Mouse (Mus musculus) testis, postnatal 14 days (tissue): Measurements from ENCODE around the gene Cask.

ENCODE experiments used
- DNase-seq: peaks from one replicate; pipeline ENCODE4 v3.0.0; 2021; ENCODE audit warnings: low spot score

Gene Cask

DNA sequence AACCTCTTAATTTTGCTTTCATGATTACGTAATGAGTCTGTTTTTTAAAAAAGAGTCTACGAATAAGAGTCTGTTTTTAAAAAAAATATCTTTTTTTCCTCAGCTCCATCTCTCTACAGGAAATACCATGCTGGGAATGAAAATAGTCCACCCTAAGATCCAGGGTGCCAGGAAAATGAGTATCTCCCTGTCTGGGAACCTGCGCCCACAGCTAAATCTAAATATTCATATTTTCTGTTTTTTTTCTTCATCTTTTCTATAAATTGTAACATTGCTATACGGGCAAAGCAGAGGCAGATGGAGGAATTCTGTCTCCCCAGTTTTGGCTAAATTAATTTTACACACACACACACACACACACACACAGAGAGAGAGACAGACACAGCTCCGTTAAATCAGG is 337.3 kb downstream of the Cask start:
- no peak for DNase-seq

DNA sequence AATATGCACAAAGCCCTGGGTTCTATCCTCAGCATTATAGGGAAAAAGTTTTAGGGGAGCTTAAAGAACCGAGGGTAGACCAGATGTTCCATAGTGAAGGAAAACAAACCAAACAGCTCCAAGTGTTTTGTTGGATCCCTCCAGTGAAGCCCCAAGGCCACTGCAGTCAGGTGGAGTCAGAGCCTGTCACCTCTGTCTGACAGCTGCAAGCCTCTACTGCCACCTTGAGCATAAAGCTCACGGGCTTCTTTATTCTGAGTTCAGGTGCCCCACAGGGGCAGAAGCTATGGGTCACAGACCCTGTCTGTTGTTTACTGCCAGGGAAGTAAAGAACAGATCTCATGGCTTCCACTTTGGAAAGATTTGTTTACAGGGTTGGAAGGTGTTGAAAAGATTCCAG is 338.0 kb downstream of the Cask start:
- no peak for DNase-seq

DNA sequence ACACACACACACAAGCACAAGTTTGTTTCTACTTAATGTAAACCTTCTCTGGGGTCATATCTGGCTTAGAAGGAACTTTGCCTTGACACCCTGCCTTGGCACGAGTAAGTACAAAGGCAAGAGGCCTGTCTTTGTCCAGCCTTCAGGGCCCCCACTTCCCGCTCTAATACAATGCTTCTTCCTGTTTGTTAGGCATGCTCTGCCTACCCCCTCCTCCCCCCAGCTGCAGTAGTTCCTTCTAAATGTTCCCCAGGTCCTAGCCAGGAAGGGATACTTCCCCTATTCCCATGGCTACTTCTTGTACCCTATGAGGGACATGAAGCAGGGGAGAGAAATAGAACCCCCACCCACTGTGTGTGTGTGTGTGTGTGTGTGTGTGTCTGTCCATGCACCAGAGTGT is 344.8 kb downstream of the Cask start:
- DNase-seq, result no peak

DNA sequence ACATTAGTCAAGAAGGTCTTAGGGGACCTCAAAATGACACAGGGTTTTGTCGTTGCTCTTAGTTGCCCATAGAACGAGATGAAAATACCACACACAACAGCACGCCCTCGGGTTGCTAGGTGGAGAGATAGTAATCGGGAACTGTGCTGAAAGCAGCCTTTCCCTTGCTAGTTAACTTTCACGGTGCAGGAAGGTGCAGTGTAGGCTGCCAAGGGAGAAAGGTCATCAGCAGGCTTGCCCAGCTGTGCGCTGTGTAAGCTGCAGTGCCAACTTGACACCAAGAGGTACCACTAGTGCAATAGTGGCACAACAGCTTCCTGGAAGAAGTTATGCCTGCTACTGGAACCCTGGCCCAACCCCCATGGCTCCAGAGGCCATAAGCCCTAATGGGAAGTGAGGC is 346.8 kb downstream of the Cask start:
- DNase-seq, result no peak

DNA sequence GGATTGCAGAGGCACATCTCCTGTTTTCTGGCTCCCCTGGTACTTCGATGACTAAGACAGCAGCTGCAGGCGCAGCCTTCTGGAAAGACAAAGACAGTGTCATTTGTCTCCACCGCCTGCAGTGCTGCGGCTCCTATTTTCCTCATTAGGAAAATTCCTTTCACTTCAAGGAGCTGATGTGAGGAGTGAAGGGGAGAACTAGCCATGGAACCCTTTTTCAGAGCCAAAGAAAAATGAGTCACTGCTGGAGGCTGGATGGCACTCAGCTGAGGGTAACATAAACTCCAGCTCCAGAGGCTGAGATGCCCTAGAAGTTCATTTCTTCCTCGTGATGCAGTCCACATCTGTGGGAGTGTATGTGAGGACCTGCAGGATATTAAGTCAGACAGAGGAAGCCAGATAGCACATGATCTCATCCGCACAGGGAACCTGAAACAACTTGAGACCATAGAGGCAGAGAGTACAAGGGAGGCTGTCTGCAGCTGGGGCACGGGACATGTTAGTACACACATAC is 348.2 kb downstream of the Cask start:
- no peak for DNase-seq

DNA sequence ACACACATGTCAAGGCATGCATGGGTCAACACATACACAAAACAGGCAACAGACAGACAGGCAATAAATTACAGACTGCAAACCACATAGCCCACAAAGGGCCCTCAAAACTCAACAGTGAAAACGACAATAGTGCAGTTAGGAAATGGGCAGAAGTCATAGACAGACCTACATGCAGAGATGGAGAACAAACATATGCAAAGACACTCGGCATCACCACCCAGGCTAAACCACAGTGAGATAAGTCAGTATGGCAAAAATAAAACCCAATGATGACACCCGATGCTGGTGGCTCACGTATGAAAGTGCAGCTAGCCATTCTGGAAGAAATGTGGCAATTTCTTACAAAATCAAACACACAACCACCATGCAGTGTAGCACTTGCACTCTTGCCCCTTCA is 350.9 kb downstream of the Cask start:
- DNase-seq, result no peak

DNA sequence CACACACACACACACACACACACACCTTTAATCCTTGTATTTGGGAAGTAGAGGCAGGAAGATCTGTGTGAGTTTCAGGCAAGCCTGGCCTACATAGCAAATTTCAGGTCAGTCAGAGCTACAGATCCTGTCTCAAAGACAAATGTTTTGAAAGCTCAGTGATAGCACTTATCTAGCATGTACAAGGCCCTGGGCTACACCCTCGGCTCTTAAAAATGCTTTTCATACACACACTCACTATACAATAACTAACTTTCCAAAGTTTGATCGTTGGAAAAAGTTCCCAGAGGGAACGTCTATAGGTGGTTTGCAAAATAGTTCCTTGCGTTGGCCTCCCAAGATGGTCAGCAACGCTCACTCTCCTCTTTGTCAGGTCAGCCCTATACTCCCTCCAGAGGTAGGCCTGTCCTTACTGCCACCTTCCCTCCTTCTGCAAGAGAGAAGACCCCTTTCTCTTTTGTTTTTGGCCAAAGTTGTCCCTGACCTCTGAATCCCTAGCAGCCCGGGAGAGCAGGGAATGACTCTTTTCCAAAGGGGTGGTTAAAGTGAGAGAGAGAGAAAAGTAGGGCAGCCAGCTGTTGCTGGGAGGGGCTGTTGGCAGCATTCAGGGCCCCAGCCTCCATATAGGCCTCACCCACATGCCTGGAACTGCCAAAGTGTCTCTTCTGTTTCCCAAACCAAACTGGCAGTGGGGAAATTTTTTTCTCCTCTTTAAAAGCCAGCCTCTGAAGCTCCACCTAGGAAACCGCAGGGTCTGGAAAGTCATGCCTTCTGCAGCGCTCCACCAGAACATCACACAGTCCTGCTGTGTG is 356.1 kb downstream of the Cask start:
- DNase-seq, result no peak

DNA sequence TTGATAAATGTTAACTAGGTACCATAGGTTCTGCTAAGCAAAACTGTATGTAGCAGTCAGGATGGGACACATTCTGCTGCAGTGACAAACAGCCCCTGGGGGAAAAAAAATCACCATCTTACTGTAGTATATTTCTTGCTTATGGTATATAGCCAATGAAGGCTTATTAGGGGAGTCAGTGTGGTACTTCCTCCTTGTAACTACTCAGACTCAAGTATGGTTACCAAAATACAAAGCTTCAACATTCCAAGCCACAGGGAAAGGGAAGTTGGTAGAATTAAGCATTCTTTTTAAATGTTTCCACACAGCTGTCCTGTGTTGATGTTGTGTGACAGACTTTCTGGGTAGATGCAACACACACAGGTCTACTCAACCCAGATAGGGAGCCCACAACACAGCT is 358.2 kb downstream of the Cask start:
- DNase-seq, result no peak

DNA sequence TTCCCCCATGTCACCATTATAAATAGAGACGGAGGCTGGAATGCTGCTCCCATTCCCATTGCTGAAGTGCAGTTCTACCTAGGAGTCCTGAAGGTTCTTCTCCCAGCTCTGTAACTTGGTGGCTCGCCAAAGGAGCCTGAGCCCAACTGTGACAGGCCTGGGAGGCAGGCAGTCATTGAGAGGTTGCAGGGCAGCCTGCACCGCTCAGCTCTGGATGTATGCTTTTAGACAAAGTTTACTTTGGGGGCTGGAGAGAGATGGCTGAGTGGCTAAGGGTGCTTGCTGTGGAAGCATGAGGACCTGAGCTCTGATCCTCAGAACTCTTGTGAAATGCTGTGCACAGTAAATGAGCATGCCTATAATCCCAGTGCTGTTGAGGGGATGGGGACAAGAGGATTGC is 360.2 kb downstream of the Cask start:
- no peak for DNase-seq

DNA sequence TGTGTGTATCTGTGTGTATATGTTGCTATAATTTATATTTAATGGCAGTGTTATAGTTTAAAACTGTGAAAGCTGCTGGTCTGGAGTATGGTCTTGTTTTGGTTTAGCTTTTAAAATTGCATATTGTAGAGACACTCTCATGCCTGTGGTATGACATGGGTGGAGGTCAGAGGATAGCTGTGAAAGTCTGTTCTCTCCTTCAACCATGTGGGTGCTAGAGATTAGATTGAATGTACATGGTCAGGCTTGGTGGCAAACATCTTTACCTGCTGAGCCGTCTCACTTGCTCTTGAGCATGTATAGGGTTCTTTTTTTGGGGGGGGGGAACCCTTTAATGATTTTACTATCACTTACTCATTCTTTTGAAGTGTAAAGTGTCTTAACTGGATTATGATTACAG is 361.4 kb downstream of the Cask start:
- DNase-seq, result no peak

DNA sequence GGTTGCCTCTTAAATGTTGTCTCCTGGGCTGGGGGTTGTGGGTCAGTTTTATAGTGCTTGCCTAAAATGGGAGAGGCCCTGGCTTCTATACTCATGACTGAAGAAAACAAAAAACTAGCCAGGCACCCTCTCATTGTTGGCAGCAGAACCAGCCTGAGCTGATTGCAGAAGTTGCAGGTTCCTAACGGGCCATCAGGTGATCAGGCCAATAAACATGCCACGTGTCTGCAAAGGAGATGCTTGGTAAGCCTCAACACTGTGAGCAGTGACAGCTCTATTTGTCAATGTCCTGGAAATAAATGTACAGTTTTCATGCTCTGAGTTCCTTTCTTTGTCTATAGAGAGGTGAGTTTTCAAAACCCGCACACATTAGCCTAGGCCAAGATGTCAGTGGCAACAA is 362.2 kb downstream of the Cask start:
- no peak for DNase-seq

DNA sequence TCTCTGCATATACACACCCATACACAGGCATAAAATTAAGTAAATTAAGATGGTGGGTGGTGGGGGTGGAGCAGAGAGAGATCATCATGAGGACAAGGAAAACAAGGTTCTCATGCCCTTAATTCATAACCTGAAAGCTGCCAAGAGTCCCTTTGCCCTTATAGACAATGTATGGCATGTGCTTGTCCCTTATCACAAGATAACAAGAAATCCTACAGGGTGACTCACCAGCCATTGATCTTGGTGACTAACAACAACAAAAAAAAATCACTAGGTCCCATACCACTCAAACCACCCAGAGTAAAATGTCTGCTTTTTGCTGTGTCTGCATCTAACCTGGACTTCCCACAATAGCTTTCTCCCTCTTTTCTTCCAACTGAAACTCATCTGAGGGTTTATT is 366.7 kb downstream of the Cask start:
- no peak for DNase-seq

DNA sequence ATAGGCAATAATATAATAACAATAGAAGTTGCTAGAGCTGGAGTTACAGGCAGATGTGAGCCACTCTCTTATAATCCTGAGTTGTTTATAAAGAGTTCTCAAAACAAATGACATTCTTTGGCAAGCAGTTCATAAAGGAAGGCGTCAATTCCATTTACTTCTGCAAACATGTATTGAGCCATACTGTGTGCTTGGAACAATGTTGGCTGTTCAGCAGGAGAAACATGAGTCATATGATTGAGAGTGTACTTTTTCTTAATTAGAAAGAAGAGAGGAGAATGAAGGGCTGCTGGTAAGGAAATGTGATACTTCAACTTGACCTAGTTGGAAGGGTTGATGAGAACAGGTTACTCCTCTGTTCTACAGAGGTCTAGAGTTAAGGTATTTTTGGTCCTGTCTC is 368.6 kb downstream of the Cask start:
- no peak for DNase-seq

DNA sequence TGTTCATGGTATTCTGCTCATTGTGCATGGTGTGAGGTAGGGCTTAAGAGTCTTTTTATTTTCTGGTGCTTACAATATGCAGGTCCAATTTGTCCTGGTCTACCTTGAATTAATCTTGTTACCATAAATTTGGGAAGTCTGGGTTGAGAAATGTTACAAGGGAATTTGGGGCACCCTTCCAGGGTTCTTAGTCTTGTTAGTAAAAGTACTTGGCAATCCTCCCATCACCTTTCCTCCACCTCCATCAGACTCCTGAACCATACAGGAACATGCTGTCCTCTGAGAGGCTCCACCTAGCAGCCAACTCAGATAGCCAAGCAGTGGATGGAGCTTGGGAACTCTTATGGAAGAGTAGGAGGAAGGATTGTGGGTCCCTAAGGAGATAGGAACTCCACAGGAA is 371.6 kb downstream of the Cask start:
- DNase-seq, result peak; percentile 10

DNA sequence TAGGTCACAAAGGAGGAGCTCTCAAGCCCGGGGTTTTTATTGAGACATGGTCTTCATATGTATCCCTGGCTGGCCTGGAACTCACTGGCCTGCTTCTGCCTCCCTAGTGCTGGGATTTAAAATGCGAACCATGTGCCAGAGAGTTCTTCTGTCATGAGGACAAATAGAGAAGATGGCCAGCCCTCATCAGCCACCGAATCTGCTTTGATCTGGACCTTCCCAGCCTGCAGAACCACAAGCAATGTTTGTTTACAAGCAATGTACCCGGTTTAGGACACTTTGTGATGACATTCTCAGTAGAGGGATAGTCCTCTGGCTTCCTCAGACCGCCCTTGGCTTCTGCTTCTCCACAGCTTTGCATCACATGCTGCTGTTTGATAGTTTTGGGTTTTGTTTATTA is 372.9 kb downstream of the Cask start:
- no peak for DNase-seq

DNA sequence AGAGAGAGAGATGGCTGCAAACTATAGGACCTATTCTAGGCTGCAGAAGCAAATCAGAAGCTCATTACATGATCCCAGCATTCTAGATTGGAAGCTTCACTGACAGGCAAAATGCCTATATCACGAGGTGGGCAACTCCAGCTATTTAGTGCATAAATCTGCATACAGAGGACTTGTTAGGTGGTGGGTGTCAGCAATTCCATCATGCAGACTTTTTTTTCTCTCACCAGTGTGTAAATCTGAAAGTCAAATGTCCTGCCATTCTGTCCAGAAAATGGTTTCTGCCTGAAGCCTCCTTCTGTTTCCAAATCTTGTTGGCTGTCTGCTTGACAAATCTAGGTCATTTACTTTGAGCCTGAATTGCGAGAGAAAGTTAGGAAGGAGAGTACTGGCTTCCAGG is 373.6 kb downstream of the Cask start:
- DNase-seq, result no peak

DNA sequence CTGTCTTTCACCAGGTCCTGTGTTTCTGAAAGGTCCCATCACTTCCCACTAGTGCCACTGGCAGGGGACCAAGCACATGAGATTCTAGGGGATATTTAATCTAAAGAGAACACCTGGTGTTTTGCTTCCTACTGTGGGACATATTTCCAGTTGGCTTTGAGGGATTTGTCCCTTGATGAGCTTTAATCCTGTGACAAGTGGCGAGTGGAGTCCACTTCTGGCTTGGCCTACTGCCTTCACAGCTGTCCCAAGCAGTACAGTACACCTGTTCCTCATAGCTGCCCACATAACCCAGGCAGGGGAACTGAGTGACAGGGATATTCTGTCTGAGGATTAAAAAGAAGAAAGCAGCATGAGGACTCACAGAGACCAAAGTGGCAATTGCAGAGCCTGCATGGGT is 375.8 kb downstream of the Cask start:
- DNase-seq, result no peak

DNA sequence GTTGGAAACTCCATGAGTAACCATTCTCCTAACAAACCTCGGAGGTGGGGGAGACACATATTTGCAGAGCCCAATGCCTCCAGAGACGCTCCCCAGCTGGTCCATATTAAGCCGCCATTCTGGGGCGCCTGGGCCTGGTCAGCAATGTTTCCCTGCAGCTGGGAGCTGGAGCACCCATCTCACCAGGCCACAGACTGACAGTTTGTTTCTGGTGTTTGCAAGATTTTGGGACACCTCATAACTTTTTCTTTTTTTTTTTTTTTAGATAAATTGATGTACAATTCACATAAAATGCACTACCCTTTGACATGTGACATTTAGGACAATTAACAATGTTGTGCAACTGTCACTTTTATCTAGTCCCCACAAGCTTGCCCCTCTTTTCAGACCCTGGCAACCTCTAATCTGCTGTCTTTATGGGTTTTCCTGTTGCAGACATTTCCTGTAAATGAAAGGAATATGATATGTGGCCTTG is 378.4 kb downstream of the Cask start:
- no peak for DNase-seq

DNA sequence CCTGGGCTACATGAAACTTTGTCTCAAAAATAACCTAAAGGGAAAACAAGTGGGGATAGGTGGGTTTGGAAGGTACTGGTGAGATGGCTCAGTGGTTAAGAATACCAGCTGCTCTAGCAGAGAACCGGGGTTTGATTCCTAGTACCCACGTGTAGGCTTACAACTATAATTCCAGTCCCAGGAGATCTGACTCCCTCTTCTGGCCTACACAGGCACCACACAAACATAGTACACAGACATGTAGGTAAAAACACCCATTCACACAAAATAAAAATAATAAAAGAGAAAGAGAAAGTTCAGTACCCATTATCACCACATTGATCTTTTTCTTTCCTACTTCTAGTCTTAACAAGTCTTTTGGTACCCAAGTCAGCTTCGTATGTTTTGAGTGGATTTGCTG is 379.2 kb downstream of the Cask start:
- no peak for DNase-seq

DNA sequence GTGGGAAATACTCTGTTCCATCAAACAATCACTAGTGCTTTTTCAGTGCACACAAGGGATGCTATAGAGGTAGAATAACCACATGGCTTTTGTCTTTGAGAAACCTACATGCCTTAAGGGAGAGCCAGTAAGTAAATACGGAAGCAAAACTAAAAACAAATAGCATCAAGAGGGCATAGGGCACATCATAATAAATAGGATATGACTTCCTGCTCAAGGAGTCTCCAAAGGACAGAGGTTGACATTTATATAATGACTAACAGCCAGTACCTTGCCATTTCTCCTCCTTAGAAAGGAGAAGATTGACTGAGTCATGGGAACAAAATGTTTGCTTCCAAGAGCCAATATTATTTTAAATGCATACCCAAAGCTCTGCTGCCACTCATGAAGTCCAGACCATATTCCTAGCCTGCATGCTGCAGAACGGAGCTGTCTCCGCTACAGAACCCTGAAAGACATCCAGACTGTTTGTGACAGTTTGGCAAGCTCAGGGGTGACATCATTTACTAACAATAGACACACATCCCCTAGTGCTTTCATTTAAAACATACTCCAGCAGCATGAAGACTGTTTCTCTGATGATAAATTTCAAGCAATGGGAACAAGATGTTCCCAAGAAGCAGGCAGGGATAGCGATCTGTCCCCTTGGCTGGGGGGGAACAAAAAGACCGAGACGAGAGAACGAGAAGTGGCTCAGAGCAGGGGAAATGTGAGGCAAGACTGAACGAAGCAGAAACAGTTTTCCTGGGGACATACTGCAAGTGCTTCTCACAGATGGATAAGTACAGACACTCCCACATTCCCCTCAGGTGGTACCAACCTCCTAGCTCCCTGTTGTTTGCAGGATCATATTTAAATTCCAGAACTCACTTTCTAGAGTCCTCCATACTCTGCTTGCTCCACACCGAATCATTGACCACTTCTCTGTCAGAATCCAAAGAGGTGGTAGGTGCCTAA is 381.7 kb downstream of the Cask start:
- DNase-seq, result peak; percentile 11

DNA sequence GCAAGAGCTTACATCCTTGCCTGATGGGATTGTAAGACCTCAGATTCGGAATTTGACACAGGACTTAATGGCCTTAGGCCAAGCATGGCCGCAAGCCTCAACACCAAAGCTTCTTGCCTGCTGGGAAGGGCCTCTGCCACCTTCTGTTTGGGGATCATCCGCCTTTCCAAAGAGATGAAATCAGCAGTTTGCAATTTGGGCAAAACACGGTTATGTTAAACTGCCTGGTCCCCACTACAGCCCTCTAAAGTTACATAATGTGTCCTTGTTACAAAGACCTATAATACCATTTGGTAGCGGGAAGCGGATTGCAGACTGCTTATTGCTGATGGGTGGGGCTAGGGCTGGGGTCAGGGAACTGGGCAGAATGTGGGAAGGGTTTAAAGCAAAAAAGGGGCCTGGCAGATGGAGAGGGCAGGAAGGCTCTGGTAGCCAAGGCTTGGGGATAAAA is 384.0 kb downstream of the Cask start:
- no peak for DNase-seq
